Mouse (Mus musculus): ENCODE measurements around the gene Gja5. TPM values are rescaled to one million over a fixed set of nuclear protein-coding genes. Genes with fewer than 3 reads are reported as not detected.
"Not testable (repeated sequence)": the region's sequence is repeated elsewhere in the genome, so short reads cannot be mapped to it uniquely, and the experiment has no call there.

Gene Gja5
- polyA plus RNA-seq, 1 experiment from 2014 or later: 14.0 TPM

- H3K4me3 ChIP-seq (replicated peaks); H3K4me2 ChIP-seq; H3K27me3 ChIP-seq; H3K27ac ChIP-seq; H3K9ac ChIP-seq (replicated peaks); H3K9me3 ChIP-seq; H3K36me3 ChIP-seq; ATAC-seq (ENCODE audit: insufficient number of reproducible peaks, insufficient read depth, low FRiP score, low TSS enrichment, low read depth); H3K4me1 ChIP-seq (replicated peaks): not testable (repeated sequence)
- WGBS: 76% methylated on average over 5 of the region's 5 CpGs
Measured at GRCm38 (mm10) chr3:97072361-97072760, 167.9 kb downstream of the Gja5 start.

- not testable (repeated sequence) for H3K9ac ChIP-seq (replicated peaks); H3K4me2 ChIP-seq; H3K27me3 ChIP-seq; H3K9me3 ChIP-seq; H3K4me3 ChIP-seq (replicated peaks); H3K4me1 ChIP-seq (replicated peaks); H3K36me3 ChIP-seq; ATAC-seq (ENCODE audit: insufficient number of reproducible peaks, insufficient read depth, low FRiP score, low TSS enrichment, low read depth); H3K27ac ChIP-seq
- WGBS: 25% methylated on average over 2 of the region's 11 CpGs
Measured at GRCm38 (mm10) chr3:97075744-97076350, 171.4 kb downstream of the Gja5 start.

GRCm38 (mm10) chr3:97076412-97076811 lies 171.9 kb downstream of the Gja5 start:
- Histone ChIP-seq H3K4me2 (no peak overlapping the region), H3K9ac (replicated peaks) (no peak overlapping the region), H3K27me3 (no peaks in the 10 kb centered on the region), H3K4me3 (replicated peaks) (no peak overlapping the region), H3K36me3 (no peaks in the 10 kb centered on the region), H3K9me3 (no peaks in the 10 kb centered on the region), H3K4me1 (replicated peaks) (peaks cover 8% of the 10 kb centered on the region; the same call in 1 of the 2 replicates), H3K27ac (no peak overlapping the region)
- no peak for ATAC-seq (ENCODE audit: insufficient number of reproducible peaks, insufficient read depth, low FRiP score, low TSS enrichment, low read depth)
- WGBS: 55% methylated on average over 6 of the region's 6 CpGs

GRCm38 (mm10) chr3:97078436-97078835 lies 173.9 kb downstream of the Gja5 start:
- Histone ChIP-seq H3K4me3 (replicated peaks) (no peak overlapping the region), H3K4me2 (no peak overlapping the region), H3K4me1 (replicated peaks) (peaks cover 8% of the 10 kb centered on the region; the same call in 1 of the 2 replicates), H3K36me3 (no peaks in the 10 kb centered on the region), H3K9me3 (no peaks in the 10 kb centered on the region; the same call in 1 of the 2 replicates), H3K9ac (replicated peaks) (no peak overlapping the region), H3K27me3 (no peaks in the 10 kb centered on the region), H3K27ac (no peak overlapping the region)
- ATAC-seq (ENCODE audit: insufficient number of reproducible peaks, insufficient read depth, low FRiP score, low TSS enrichment, low read depth): no peak
- WGBS: 38% methylated on average over 4 of the region's 4 CpGs

GRCm38 (mm10) chr3:97082156-97082555 lies 177.7 kb downstream of the Gja5 start:
- H3K4me1 ChIP-seq (replicated peaks): peaks cover 8% of the 10 kb centered on the region; the same call in 1 of the 2 replicates
- H3K27ac ChIP-seq: no peak overlapping the region
- 85% methylated on average over 5 of the region's 5 CpGs for WGBS
- no peak for ATAC-seq (ENCODE audit: insufficient number of reproducible peaks, insufficient read depth, low FRiP score, low TSS enrichment, low read depth)
- peaks cover 14% of the 10 kb centered on the region for H3K9me3 ChIP-seq
- H3K36me3 ChIP-seq: no peaks in the 10 kb centered on the region
- no peak overlapping the region for H3K4me2 ChIP-seq
- H3K4me3 ChIP-seq (replicated peaks): no peak overlapping the region
- no peak overlapping the region for H3K9ac ChIP-seq (replicated peaks)
- H3K27me3 ChIP-seq: no peaks in the 10 kb centered on the region

GRCm38 (mm10) chr3:97087326-97087725 lies 182.8 kb downstream of the Gja5 start:
- no peak overlapping the region for H3K4me2 ChIP-seq
- H3K9ac ChIP-seq (replicated peaks): no peak overlapping the region
- no peaks in the 10 kb centered on the region for H3K27me3 ChIP-seq
- no peak for ATAC-seq (ENCODE audit: insufficient number of reproducible peaks, insufficient read depth, low FRiP score, low TSS enrichment, low read depth)
- WGBS: 75% methylated on average over 4 of the region's 4 CpGs
- H3K4me1 ChIP-seq (replicated peaks): no peaks in the 10 kb centered on the region
- H3K27ac ChIP-seq: no peak overlapping the region
- no peak overlapping the region for H3K4me3 ChIP-seq (replicated peaks)
- peaks cover 17% of the 10 kb centered on the region for H3K9me3 ChIP-seq
- H3K36me3 ChIP-seq: no peaks in the 10 kb centered on the region

GRCm38 (mm10) chr3:97088291-97088690 lies 183.8 kb downstream of the Gja5 start:
- H3K27me3 ChIP-seq; H3K4me3 ChIP-seq (replicated peaks); H3K4me2 ChIP-seq; H3K36me3 ChIP-seq; ATAC-seq (ENCODE audit: insufficient number of reproducible peaks, insufficient read depth, low FRiP score, low TSS enrichment, low read depth); H3K9ac ChIP-seq (replicated peaks); H3K4me1 ChIP-seq (replicated peaks); H3K27ac ChIP-seq: not testable (repeated sequence)
- 87% methylated on average over 4 of the region's 4 CpGs for WGBS
- peaks cover 17% of the 10 kb centered on the region for H3K9me3 ChIP-seq

GRCm38 (mm10) chr3:97091971-97092370 lies 187.5 kb downstream of the Gja5 start:
- not testable (repeated sequence) for H3K27ac ChIP-seq; H3K27me3 ChIP-seq; H3K36me3 ChIP-seq; H3K9me3 ChIP-seq; H3K4me1 ChIP-seq (replicated peaks); H3K9ac ChIP-seq (replicated peaks); H3K4me2 ChIP-seq; ATAC-seq (ENCODE audit: insufficient number of reproducible peaks, insufficient read depth, low FRiP score, low TSS enrichment, low read depth); H3K4me3 ChIP-seq (replicated peaks)
- 86% methylated on average over 7 of the region's 7 CpGs for WGBS

GRCm38 (mm10) chr3:97096664-97097063 lies 192.2 kb downstream of the Gja5 start:
- H3K4me3 ChIP-seq (replicated peaks); ATAC-seq (ENCODE audit: insufficient number of reproducible peaks, insufficient read depth, low FRiP score, low TSS enrichment, low read depth): not testable (repeated sequence)
- 87% methylated on average over 4 of the region's 4 CpGs for WGBS

GRCm38 (mm10) chr3:97100784-97101641 lies 196.5 kb downstream of the Gja5 start:
- Histone ChIP-seq H3K4me3 (replicated peaks) (no peak overlapping the region), H3K9me3 (no peaks in the 10 kb centered on the region), H3K9ac (replicated peaks) (no peak overlapping the region), H3K27me3 (no peaks in the 10 kb centered on the region), H3K4me1 (replicated peaks) (no peaks in the 10 kb centered on the region), H3K4me2 (no peak overlapping the region), H3K36me3 (no peaks in the 10 kb centered on the region), H3K27ac (no peak overlapping the region)
- 83% methylated on average over 10 of the region's 10 CpGs for WGBS
- no peak for ATAC-seq (ENCODE audit: insufficient number of reproducible peaks, insufficient read depth, low FRiP score, low TSS enrichment, low read depth)

More at GRCm38 (mm10) chr3:97096664-97097063, 192.2 kb downstream of the Gja5 start:
- H3K4me2 ChIP-seq; H3K27ac ChIP-seq; H3K27me3 ChIP-seq; H3K9ac ChIP-seq (replicated peaks); H3K36me3 ChIP-seq; H3K9me3 ChIP-seq; H3K4me1 ChIP-seq (replicated peaks): not testable (repeated sequence)

- H3K9me3 ChIP-seq; H3K4me1 ChIP-seq (replicated peaks); H3K27ac ChIP-seq; H3K4me3 ChIP-seq (replicated peaks); H3K36me3 ChIP-seq; H3K4me2 ChIP-seq; H3K9ac ChIP-seq (replicated peaks); ATAC-seq (ENCODE audit: insufficient number of reproducible peaks, insufficient read depth, low FRiP score, low TSS enrichment, low read depth); H3K27me3 ChIP-seq: not testable (repeated sequence)
- 76% methylated on average over 3 of the region's 5 CpGs for WGBS
Measured at GRCm38 (mm10) chr3:97103946-97104345, 199.5 kb downstream of the Gja5 start.

Data from limb, embryonic 12.5 days (tissue).